Mouse (Mus musculus) forebrain, embryonic 13.5 days (tissue): ENCODE measurements at regions not wholly inside any gene's neighbourhood (a gene's known extent, or its start where the extent isn't known, plus 50 kb on each side); places are given as distances from the start of the nearest gene placed in this dataset.

ENCODE experiments used
- ATAC-seq: fragments of 200-750 bp; cut with Nextera tagmentation; 2 replicates; pipeline ENCODE4 v1.8.0; 2017
- H3K27ac ChIP-seq: fragments of 300-500 bp; sonication (generic); 2 replicates; pipeline ENCODE4 v1.5.1; 2015; ENCODE audit warnings: inconsistent platforms, mild to moderate bottlenecking, moderate library complexity
- H3K27me3 ChIP-seq: fragments of 300-500 bp; sonication (generic); 2 replicates; pipeline ENCODE4 v1.6.1; 2015; ENCODE audit warnings: mild to moderate bottlenecking, inconsistent platforms
- H3K36me3 ChIP-seq: fragments of 300-500 bp; sonication (generic); 2 replicates; pipeline ENCODE4 v1.6.1; 2015; ENCODE audit warnings: mild to moderate bottlenecking, inconsistent platforms; ENCODE audit not compliant: poor library complexity, severe bottlenecking
- H3K4me1 ChIP-seq: fragments of 300-500 bp; sonication (generic); 2 replicates; pipeline ENCODE4 v1.6.1; 2015; ENCODE audit warnings: inconsistent platforms
- H3K4me2 ChIP-seq: fragments of 300-500 bp; sonication (generic); 2 replicates; pipeline ENCODE4 v1.6.1; 2015; ENCODE audit warnings: inconsistent platforms, mild to moderate bottlenecking, moderate library complexity
- H3K4me3 ChIP-seq: fragments of 300-500 bp; sonication (generic); 2 replicates; pipeline ENCODE4 v1.5.1; 2015; ENCODE audit warnings: mild to moderate bottlenecking, inconsistent platforms
- H3K9ac ChIP-seq: fragments of 300-500 bp; sonication (generic); 2 replicates; pipeline ENCODE4 v1.6.1; 2015; ENCODE audit warnings: mild to moderate bottlenecking, inconsistent platforms
- H3K9me3 ChIP-seq: fragments of 300-500 bp; sonication (generic); replicated peaks from 2 replicates; pipeline ENCODE4 v1.6.1; 2016; ENCODE audit warnings: inconsistent platforms
- WGBS: fragments of 180-500 bp; shearing (Covaris S2); methylation state at CpG from one replicate; pipeline ENCODE4 v1.1.7; 2015; 5-methylcytosine and 5-hydroxymethylcytosine counted together

DNA sequence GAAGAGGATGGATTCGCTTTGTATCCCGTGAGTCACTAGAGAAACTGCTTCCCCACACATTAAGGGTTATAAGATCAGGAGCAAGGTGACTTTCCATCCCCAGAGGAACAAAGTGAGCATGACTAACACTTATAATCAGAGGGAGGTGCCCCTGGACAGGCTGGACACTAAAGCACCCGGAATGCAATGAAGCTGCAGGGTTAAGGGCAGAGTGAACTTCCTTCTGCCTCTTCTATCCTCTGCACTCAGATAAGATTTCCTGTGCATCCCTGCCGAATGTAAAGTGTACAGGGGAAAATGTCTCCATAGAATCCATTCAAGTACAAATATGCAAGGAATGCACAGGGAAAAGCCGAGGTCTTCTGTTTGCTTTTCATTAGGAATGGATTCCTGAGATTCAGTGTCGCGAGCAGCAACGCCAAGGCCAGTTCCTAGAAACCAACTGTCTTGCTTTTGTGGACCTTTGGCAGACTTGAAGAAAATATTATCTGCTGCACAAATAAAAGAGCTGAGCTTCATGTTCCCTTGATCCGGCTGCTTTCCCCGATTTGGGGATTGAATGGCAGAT lies 58.5 kb upstream of the Fbxl7 start:
- Histone ChIP-seq H3K9ac (no peak overlapping the region), H3K27ac (no peak overlapping the region), H3K4me1 (0 out of 2 replicates have a peak, but pooled peaks cover 10% of the 10 kb centered on the region), H3K4me3 (no peak overlapping the region), H3K27me3 (no peaks in the 10 kb centered on the region), H3K9me3 (no peaks in the 10 kb centered on the region), H3K4me2 (no peak overlapping the region), H3K36me3 (no peaks in the 10 kb centered on the region)
- WGBS = 29% methylated on average over 10 of the region's 10 CpGs
- no peak for ATAC-seq

- no peak overlapping the region for H3K4me2 ChIP-seq
- WGBS = 91% methylated on average over 2 of the region's 2 CpGs
- ATAC-seq = no peak
Measured at GRCm38 (mm10) chr15:26958980-26959379, 63.6 kb upstream of the Fbxl7 start.

DNA sequence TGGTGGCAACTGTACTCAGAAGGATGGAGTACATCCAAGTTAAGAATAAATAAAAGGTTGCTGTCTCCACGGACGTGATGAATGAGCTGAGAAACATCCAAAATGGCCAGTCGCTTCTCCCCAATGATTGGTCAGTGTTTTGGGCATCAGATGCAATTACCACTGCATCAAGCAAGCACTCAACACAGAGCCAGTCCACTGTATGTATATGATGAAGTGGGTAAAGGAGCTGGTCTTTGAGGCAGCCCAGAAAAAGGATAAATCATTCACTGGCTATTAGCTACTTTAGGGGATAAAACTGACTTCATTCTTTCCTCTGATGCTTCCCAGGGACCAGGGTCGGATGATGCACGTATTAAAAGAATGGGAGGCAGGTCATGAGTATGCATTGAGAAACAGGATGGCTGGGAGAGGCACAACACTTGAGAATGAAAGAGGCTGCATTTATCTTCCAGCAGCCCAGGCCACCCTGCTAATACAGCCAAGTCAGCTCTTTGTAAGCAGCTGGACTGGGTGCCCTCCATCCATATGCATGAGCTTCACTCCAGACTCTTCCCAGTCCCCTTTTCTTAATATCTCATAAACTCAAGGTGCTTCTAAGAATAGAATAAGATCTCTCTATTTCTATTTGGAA lies 73.1 kb upstream of the Fbxl7 start:
- Histone ChIP-seq H3K9ac (no peak overlapping the region), H3K4me2 (no peak overlapping the region), H3K9me3 (no peaks in the 10 kb centered on the region), H3K4me1 (peaks cover 4% of the 10 kb centered on the region; the same call in 1 of the 2 replicates), H3K27ac (no peak overlapping the region), H3K36me3 (no peaks in the 10 kb centered on the region), H3K27me3 (no peaks in the 10 kb centered on the region), H3K4me3 (no peak overlapping the region)
- WGBS = 58% methylated on average over 5 of the region's 5 CpGs
- ATAC-seq = no peak

More at GRCm38 (mm10) chr15:26958980-26959379, 63.6 kb upstream of the Fbxl7 start:
- H3K27me3 ChIP-seq = no peaks in the 10 kb centered on the region
- 0 out of 2 replicates have a peak, but pooled peaks cover 4% of the 10 kb centered on the region for H3K4me1 ChIP-seq
- H3K9ac ChIP-seq = no peak overlapping the region
- H3K4me3 ChIP-seq = no peak overlapping the region
- H3K9me3 ChIP-seq = no peaks in the 10 kb centered on the region
- H3K27ac ChIP-seq = no peak overlapping the region
- H3K36me3 ChIP-seq = no peaks in the 10 kb centered on the region

- no peak for ATAC-seq
- no peaks in the 10 kb centered on the region for H3K27me3 ChIP-seq
- no peak overlapping the region for H3K9ac ChIP-seq
- peaks cover 4% of the 10 kb centered on the region; the same call in 1 of the 2 replicates for H3K4me1 ChIP-seq
- no peak overlapping the region for H3K27ac ChIP-seq
- H3K4me3 ChIP-seq = no peak overlapping the region
- 83% methylated on average over 1 of the region's 1 CpGs for WGBS
- no peaks in the 10 kb centered on the region for H3K9me3 ChIP-seq
- no peak overlapping the region for H3K4me2 ChIP-seq
- H3K36me3 ChIP-seq = no peaks in the 10 kb centered on the region
Measured at GRCm38 (mm10) chr15:26970770-26971169, 75.4 kb upstream of the Fbxl7 start.

- no peaks in the 10 kb centered on the region for H3K36me3 ChIP-seq
- no peak overlapping the region for H3K4me3 ChIP-seq
- H3K27ac ChIP-seq = no peak overlapping the region
- H3K4me2 ChIP-seq = no peak overlapping the region
- ATAC-seq = no peak
- H3K9me3 ChIP-seq = no peaks in the 10 kb centered on the region
- no peak overlapping the region for H3K9ac ChIP-seq
- no peaks in the 10 kb centered on the region for H3K4me1 ChIP-seq
- H3K27me3 ChIP-seq = no peaks in the 10 kb centered on the region
- 73% methylated on average over 1 of the region's 1 CpGs for WGBS
Measured at GRCm38 (mm10) chr15:26993054-26993453, 97.7 kb upstream of the Fbxl7 start.

DNA sequence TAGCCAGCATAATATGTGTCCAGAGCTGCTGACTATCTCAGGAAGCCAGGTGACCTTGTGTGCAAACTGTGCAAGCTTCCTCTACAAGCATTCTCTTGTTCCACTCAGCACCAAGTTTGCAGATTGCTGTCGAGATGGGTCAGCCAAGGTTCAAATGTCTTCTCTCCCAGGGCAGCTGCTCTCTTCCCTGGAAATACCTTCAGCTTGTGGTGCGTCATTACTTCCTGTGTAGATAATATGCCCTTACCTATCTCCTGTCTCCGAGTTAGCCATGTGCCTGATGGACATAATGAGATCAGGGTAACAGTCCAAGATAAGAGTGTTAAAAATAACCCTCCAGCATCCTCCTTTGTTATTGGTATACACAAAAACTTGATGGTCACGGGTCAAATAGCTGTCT lies 113.7 kb upstream of the Fbxl7 start:
- WGBS = 83% methylated on average over 4 of the region's 4 CpGs
- H3K9ac ChIP-seq = no peak overlapping the region
- no peaks in the 10 kb centered on the region for H3K27me3 ChIP-seq
- no peaks in the 10 kb centered on the region for H3K36me3 ChIP-seq
- H3K4me1 ChIP-seq = peaks cover 6% of the 10 kb centered on the region
- no peaks in the 10 kb centered on the region for H3K9me3 ChIP-seq
- no peak overlapping the region for H3K27ac ChIP-seq
- H3K4me2 ChIP-seq = no peak overlapping the region
- H3K4me3 ChIP-seq = no peak overlapping the region
- no peak for ATAC-seq

GRCm38 (mm10) chr15:27013906-27014658 lies 118.7 kb upstream of the Fbxl7 start:
- no peaks in the 10 kb centered on the region for H3K27me3 ChIP-seq
- WGBS = 8% methylated on average over 4 of the region's 4 CpGs
- no peaks in the 10 kb centered on the region for H3K9me3 ChIP-seq
- peak; percentile 86 for ATAC-seq
- H3K4me2 ChIP-seq = 0 out of 2 replicates have a peak overlapping the region, but pooled peaks have one; percentile 4
- H3K4me1 ChIP-seq = peaks cover 13% of the 10 kb centered on the region
- H3K9ac ChIP-seq = no peak overlapping the region
- peak overlapping the region; percentile 20 for H3K27ac ChIP-seq
- H3K36me3 ChIP-seq = no peaks in the 10 kb centered on the region
- H3K4me3 ChIP-seq = no peak overlapping the region

DNA sequence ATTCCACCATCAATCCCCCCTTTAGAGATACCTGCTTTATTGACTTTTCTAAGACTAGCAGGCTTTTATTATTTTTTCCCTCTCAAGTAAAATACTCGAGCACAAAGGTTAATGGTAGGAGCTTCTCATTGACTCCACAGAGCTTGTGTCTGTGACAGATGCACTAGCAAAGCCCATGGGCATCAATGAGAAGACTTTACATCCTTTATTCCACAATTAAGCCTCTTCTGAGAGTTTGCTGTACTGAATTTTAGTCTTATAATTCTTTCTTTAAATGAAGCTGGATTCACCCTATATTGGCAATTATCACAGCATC lies 119.2 kb upstream of the Fbxl7 start:
- 6% methylated on average over 1 of the region's 1 CpGs for WGBS
- ATAC-seq = no peak
- Histone ChIP-seq H3K4me1 (peaks cover 13% of the 10 kb centered on the region), H3K36me3 (no peaks in the 10 kb centered on the region), H3K4me3 (no peak overlapping the region), H3K4me2 (0 out of 2 replicates have a peak overlapping the region, but pooled peaks have one; percentile 4), H3K27ac (peak overlapping the region; percentile 20; the same call in 1 of the 2 replicates), H3K9me3 (no peaks in the 10 kb centered on the region), H3K27me3 (no peaks in the 10 kb centered on the region), H3K9ac (no peak overlapping the region)

GRCm38 (mm10) chr15:27020471-27020870 lies 125.1 kb upstream of the Fbxl7 start:
- H3K4me1 ChIP-seq = peaks cover 8% of the 10 kb centered on the region; the same call in 1 of the 2 replicates
- no peak overlapping the region for H3K4me3 ChIP-seq
- WGBS = 31% methylated on average over 5 of the region's 5 CpGs
- peak; percentile 77 for ATAC-seq
- H3K27ac ChIP-seq = no peak overlapping the region
- H3K9ac ChIP-seq = no peak overlapping the region
- H3K9me3 ChIP-seq = no peaks in the 10 kb centered on the region
- no peaks in the 10 kb centered on the region for H3K36me3 ChIP-seq
- no peaks in the 10 kb centered on the region for H3K27me3 ChIP-seq
- no peak overlapping the region for H3K4me2 ChIP-seq

GRCm38 (mm10) chr15:27033261-27033660 lies 137.9 kb upstream of the Fbxl7 start:
- no peak for ATAC-seq
- no peak overlapping the region for H3K4me2 ChIP-seq
- H3K27me3 ChIP-seq = no peaks in the 10 kb centered on the region
- 93% methylated on average over 2 of the region's 2 CpGs for WGBS
- H3K9ac ChIP-seq = no peak overlapping the region
- no peaks in the 10 kb centered on the region for H3K4me1 ChIP-seq
- no peak overlapping the region for H3K4me3 ChIP-seq
- H3K27ac ChIP-seq = no peak overlapping the region
- H3K36me3 ChIP-seq = no peaks in the 10 kb centered on the region
- H3K9me3 ChIP-seq = no peaks in the 10 kb centered on the region

DNA sequence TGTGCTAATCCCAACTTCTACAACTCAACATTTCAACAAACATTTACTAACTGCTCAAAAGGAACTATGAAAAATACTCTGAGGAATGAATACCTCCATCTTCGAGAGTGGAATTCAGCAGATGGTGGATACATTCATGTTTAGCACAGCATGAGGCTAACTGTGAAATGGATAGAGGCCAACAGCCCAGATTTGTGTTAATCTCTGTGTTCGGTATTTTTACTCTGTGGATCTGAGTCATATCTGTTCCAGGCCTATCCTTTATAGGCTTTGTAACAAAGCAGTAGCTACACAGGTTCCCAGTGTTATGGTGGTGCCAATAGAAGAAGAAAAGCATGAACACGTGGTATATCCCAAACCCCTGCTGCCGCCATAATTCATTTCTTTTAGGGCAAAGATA lies 148.4 kb upstream of the Fbxl7 start:
- Histone ChIP-seq H3K4me3 (no peak overlapping the region), H3K27ac (no peak overlapping the region), H3K4me2 (no peak overlapping the region), H3K27me3 (no peaks in the 10 kb centered on the region), H3K9me3 (no peaks in the 10 kb centered on the region), H3K9ac (no peak overlapping the region), H3K36me3 (no peaks in the 10 kb centered on the region), H3K4me1 (no peaks in the 10 kb centered on the region)
- no peak for ATAC-seq
- 76% methylated on average over 4 of the region's 4 CpGs for WGBS

DNA sequence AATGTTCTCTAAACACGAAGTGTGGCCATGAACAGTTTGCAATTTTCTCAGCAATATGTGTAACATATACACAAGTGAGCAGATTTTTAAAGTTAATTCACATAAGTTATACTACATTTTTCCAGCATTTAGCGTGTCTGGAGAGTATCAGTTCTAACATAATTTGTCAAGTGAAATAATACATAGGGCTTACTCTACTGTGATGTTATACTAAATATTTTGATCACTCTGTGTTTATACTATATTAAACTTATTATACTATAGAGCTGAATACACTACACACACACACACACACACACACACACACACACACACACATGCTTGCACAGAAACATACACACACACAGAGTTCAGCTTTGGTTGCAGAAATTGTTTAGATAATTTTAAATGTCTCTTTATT lies 155.3 kb upstream of the Fbxl7 start:
- 84% methylated on average over 2 of the region's 2 CpGs for WGBS
- Histone ChIP-seq H3K4me1 (no peaks in the 10 kb centered on the region), H3K36me3 (no peaks in the 10 kb centered on the region), H3K4me2 (no peak overlapping the region), H3K9me3 (no peaks in the 10 kb centered on the region), H3K4me3 (no peak overlapping the region), H3K9ac (no peak overlapping the region), H3K27me3 (no peaks in the 10 kb centered on the region), H3K27ac (no peak overlapping the region)
- ATAC-seq = no peak
